Mouse (Mus musculus): ENCODE data around the gene Sorbs1. TPM values are rescaled to one million over a fixed set of nuclear protein-coding genes. Genes with fewer than 3 reads are reported as not detected.
"Not testable (repeated sequence)": the region's sequence is repeated elsewhere in the genome, so short reads cannot be mapped to it uniquely, and the experiment has no call there.

Sorbs1 gene
- 100 to 1,000 TPM; 355 to 547 TPM for total RNA-seq (2021)

DNA sequence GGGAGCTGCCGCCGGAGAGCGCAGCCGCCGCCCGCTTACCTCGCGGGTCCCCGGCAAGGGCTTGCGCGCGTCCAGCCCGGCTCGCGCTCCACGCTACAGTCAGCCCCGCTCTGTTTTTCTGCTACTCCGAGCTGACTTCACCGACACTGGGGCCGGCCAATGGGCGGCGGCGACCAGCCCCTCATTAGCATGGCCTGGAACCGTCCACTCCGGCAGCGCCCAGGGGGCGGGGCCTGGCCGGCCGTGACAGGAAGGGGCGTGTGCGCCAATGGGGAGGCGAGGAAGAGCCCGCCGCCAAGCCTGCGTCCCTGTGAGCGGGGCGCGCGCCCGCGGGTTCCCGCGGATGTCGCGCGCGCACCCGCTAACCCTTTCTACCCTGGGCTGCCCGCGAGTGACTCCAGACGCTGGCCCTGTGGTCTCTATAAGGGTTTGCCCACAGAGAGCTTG lies at the start of gene Sorbs1:
TSS of gene Sorbs1 (minus strand) at position 148 of the 447 bp plus-strand sequence.
- intact Hi-C loops (cut with DNase I): loop anchor here (2.0 to 5.0 kb wide), 3 partner anchors 19 to 101 kb away; no protein-coding TSS in a partner anchor
- DNase-seq: peak; percentile 97

DNA sequence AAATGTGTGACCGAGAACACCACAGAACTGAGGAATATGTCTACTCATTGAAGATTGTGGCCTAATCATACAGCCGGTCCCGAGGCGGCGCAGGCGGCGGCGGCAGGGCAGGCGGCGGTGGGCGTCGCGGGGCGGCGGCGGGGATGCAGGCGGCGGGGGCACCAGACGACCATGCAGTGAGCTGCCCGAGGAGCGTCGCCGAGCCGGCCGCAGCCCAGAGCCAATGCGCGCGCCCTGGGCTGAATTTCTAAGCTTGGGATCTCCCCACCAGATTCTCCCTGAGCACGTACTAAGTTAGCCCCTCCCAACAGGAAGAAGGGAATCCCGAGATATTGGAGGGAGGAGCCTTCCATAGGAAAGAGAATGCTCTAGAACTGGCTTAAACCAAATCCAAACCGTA lies 47.9 kb upstream of the Sorbs1 start:
- intact Hi-C loops (cut with DNase I); DNase-seq: not testable (repeated sequence)

DNA sequence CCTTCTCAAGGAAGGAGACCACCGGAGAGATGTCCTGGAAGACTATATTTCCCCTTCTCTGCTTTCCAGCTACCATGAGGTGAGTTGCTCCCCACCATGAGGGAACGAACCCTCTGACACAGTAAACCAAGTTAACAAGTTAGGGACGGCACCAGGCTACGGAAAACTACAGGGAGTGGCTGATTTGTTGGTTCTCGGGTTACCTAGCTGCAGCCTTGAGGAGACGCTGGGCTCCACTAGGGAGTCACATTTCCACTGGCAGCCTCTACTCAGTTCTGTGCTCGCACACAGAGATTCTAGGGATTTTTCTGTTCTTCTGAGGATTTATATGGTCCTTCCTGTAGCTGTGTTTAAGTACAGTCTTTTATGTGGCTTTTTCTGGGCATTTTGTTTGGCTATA lies 42.5 kb upstream of the Sorbs1 start:
- intact Hi-C loops (cut with DNase I): no loop called here
- DNase-seq: no peak

DNA sequence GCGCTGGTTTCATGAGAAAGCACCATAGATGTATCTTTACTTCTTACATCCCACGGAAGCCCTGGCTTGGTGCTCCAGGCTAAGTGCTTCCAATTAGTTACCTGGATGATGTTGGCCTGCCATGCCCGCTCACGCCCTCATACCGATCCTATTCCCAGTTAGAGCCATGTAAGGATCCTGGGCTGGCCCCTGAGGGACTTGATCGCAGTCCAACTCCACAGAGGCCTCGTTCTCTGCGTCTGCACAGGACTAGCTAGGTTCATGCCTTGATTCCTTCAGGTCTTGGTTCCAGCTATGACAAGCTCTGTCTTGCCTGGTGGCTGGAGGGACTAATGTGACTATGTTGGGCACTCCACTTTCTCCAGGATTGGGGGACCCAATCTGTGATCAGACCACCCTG lies 41.6 kb upstream of the Sorbs1 start:
- no peak for DNase-seq
- intact Hi-C loops (cut with DNase I): no loop called here

DNA sequence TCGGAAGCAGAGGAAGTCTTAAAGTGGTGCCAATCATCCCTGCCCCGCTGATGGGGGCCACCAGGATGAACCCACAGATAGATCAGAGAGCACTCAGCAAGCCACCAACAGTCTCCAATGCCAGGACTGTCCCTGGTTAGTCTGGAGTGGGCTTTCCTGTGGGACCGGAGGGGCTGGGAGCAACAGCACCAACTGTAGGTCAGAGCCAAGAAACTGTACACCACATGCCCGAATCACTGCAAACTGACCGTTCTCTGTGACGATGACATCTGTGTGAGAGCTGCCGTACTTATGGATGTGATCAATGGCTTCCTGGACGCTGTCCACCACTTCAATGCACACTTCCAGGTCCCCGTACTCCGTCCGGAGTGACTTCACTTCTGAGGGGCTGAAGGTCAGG lies 40.8 kb upstream of the Sorbs1 start:
- no peak for DNase-seq
- intact Hi-C loops (cut with DNase I): no loop called here

DNA sequence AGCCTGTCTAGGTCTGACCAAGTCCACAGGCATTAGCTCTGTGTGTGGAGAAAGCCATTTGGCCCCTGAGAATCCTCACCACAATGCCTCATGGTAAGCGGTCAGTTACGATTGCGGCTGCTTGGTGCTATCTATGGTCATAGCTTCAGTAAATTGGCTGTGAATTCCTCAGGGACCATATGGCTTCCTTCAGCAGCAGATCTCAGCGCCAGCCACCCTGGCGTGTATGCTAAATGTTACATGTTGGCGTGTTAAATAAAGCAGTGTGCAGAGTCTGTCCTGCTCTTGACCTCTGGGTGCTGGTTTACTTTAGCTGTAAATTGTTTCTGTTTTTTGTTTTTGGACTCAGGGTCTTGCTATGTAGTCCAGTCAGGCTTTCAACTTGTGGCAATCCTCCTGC lies 40.3 kb upstream of the Sorbs1 start:
- intact Hi-C loops (cut with DNase I): no loop called here
- no peak for DNase-seq

DNA sequence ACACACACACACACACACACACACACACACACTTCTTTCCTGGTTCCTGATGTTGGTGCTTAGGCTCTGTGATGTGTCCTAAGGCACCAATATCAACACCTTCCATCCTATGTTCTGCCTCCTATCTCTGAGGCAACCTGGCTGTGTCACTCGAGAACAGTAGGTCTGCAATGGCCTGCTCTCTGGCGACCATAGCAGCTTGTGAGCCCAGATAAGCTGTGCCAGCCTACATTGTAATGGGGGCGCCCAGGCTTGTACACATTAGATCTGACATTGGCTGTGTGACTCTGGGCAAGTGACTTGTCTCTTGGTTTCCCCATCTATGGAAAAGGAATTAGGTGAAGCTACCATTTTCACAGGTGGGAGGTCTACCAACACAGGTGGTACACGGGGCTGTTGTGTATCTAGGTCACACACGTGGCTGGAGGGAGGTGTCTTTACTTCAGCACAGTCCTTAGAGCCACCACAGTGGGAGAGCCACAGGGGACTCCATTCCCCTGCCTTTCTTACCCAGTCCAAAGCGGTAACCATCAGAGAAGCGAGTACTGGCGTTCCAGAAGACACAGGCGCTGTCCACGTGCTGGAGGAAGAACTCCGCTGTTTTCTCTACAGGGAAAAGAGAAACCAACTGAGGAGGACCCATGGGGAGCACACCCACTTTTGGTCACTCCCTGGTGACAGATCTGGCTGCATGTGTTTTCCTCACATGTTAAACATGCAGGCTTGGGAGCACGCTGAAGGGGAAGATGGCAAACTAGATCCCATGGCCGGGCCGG lies 39.6 kb upstream of the Sorbs1 start:
- DNase-seq: no peak
- intact Hi-C loops (cut with DNase I): no loop called here

DNA sequence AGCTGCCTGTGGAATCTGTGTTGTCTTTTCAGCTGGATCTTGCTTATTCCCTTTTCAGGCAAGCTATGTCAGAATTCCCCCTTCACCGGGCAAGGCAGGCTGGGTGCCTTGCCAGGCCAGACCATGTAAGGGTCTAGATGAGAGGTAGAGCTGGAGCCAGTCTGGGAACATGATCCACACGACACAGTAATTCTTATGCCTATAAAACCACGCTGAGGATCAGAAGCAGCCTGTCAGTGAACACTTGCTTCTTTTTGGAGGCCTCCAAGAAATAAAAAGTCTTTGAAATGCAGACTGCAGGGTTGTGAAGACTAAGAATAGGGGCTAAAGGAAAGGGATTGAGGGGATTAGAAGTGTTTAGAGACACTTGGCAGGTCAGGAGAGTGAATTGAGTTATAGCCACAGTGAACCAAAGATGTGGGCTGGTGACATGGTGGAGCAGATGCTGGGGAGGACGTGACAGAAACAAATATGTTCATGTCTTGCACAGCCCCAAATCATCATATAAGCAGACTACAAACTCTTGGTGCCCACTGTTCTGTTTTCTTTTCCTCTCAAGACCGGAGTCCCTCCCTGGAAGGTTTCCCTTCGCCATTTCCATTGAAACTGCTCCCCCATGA lies 36.0 kb upstream of the Sorbs1 start:
- peak in 1 of 2 experiments; percentile 36 for DNase-seq

DNA sequence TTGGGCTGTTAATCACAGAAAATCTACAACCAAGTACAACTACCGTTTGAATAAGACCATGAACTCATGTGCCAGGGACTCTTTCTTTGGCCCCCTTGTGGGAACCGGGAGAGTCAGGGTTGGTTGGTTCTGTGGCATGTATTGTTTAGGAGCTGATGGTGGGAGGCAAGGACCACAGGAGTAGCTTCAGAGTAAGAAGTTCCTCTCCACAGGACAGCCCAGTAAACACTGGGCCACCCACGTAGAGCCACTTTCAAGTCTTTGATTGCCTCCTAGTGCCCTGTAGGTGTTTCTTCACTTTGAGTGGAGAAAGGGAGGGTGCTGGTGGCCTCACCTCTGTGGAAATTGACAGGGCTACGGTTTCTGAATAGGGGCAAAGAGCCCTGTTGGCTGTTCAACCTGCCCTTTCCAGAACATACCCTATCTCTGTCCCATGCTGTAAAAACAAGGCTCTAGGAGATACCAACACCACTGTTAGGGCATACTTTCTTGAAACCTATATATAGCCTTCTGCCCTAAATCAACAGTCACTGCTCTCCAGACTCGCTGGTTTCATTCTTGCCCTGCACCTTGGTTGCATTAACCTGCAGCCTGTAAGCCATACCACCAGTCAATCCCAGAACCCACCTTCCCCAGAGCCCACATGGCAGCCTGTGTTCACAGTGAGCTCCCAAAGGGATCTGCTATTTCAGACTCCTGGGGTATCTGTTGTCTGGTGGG lies 35.4 kb upstream of the Sorbs1 start:
- intact Hi-C loops (cut with DNase I): no loop called here

More for the DNA sequence above, 36.0 kb upstream of the Sorbs1 start:
- intact Hi-C loops (cut with DNase I): no loop called here

DNA sequence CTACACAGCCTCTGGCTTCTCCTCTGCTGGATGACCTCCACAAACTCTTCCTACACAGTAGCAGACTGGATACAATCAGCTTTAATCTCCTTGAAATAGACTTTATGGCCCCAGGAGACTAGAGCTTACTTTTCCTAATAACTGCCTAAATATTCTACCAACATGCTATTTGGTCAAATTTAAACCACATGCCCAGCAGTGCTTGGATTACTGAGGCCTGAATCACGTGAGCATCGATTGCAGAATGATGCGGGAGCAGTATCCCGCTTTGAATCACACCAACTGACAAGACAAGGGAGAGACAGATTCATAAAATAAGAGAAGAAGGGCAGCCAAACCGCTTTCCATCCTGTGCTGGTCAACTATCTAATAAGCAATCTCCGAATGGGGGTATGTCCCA lies 34.8 kb upstream of the Sorbs1 start:
- intact Hi-C loops (cut with DNase I): no loop called here
- no peak for DNase-seq

More for the DNA sequence above, 35.4 kb upstream of the Sorbs1 start:
- DNase-seq: no peak

DNA sequence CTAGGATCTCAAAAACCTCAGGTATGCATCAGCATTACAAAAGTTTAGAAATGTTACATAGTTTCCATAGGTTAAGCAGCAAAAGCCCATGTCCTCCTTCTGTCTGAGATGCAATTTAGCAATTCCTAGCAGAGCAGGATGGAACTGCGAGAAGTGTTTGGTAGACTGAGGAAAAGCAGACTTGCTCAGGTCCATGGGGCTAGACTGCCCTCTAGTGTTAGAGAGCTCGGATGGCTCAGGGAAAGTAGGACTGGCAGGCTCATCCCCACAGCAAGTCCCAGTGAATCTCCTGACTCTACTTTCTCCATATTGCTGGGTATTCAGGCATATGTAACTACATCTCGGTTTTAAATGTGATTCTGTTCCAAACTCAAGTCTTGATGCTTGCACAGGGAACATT lies 31.3 kb upstream of the Sorbs1 start:
- DNase-seq: peak; percentile 72 to 81
- intact Hi-C loops (cut with DNase I): loop anchor here (1.0 kb wide), 2 partner anchors 154 to 202 kb away; no protein-coding TSS in a partner anchor

DNA sequence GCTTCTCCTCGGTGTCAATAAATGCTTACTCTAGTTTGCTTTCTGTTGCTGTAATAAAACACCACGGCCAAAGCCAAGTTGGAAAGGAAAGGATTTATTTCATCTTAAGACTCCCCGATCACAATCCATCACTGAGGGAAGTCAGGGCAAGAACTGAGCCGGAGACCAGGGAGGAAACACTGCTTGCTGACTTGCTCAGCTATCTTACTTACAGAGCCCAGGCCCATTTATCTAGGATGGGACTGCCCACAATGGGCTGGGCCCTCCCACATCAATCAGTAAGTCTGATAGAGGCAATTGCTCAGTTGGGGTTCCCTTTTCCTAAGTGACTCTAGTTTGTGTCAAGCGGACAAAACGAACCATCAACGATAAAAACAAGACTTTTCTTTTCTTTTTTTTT lies 29.2 kb upstream of the Sorbs1 start:
- no peak for DNase-seq
- intact Hi-C loops (cut with DNase I): no loop called here

DNA sequence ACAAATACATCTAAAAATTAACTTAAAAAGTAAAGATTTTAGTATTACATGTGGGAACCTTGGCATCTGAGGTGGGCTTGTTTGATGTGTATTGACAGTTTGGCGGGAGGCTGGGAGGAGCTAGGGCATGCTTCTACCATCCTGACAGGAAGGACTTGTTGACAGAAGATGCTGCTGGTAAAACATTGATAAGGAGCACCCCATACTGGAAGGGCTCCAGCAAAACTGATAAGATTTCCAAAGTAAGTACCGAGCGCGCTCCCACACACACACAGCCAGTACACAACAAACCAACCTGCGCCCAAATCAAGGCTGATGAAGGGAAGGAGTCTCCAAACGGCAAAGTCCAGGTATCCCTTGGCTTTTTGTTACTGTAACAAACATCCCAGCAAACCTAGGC lies 22.9 kb upstream of the Sorbs1 start:
- intact Hi-C loops (cut with DNase I): no loop called here
- DNase-seq: no peak

DNA sequence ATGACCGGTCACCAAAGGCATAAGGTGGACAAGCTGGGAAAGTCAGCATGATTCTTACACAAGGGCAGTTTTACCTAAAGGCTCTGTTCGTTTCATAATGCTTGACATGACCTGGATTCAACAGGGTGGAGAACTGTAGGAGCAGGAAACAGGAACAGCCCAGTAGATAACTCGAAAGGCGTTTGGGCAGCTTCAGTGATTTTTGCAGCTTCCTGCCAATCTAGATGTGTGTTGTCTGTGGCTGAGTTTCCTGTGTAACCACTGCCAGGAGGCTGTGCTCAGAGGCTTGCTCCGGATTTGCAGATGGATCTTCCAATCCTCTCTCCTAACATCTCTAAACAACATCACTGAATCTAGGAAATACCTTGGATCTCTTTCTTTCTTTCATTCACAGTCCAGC lies 18.9 kb upstream of the Sorbs1 start:
- intact Hi-C loops (cut with DNase I): no loop called here
- DNase-seq: peak; percentile 17

DNA sequence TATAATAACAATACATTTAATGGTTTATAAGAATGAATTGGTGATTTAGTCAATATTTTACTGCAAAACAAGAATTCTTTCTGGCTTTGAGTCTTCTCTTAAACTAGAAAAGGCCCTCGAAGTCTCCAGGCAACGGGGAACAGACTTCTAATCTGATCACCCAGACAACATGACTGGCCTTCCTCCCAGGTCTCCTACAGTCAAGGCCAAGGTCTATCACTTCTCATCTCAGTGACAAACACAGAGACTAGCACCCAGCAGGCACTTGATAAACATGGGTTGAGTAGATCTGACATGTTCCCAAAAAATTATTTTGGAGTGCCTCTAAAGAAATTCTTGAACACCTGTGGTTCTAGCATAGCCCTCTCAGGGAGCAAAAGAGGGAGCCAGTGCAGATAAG lies 16.7 kb upstream of the Sorbs1 start:
- intact Hi-C loops (cut with DNase I): no loop called here
- no peak for DNase-seq

DNA sequence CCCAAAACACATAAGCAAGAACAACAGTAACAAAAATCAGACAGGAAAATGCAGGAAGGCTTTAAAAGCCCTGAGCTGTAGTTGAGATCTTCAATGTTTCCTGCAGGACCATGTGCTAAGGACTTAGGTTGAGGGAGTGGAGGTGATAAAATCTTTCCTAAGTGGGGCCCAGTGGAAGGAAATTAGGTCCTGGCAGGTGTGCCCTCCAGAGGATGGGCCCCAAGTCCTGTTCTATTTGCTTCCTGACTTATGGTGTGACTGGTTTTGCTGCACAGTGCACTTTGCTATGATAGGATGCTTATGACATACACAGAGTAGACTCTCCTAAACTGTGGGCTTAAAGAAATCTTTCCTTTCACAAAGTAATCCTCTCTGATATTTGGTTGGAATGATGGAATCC lies 14.7 kb upstream of the Sorbs1 start:
- intact Hi-C loops (cut with DNase I): no loop called here
- DNase-seq: no peak

DNA sequence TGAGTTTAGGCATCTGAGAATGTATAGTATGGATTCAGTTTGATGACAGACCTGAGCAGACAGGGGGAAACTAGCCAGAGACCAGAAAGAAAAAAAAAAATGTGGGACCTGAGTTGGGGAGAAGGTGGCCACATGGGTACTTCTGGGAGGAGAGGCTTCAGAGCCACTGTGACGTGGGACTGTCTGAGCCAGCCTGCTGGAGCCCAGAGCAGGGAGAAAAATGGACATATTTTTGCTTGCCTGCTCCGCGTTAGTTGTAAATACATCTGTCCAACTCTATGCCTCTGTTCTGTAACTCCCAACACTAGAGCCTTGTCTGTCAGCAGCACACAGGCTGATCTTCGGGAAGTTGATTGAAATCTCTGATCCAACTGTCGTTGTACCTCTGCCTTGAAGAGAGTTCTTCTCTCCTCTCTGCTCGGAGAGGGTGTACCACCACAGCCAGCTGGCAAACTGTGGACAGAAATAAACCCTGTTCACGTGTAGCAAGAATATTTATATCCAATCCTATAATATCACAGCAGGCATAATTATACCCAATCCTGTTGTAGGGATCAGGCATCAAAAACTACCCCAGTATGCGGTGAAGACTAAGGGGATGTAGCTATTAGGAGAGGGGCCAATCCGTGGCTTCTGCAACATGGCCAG lies 12.9 kb upstream of the Sorbs1 start:
- intact Hi-C loops (cut with DNase I): no loop called here
- no peak for DNase-seq

DNA sequence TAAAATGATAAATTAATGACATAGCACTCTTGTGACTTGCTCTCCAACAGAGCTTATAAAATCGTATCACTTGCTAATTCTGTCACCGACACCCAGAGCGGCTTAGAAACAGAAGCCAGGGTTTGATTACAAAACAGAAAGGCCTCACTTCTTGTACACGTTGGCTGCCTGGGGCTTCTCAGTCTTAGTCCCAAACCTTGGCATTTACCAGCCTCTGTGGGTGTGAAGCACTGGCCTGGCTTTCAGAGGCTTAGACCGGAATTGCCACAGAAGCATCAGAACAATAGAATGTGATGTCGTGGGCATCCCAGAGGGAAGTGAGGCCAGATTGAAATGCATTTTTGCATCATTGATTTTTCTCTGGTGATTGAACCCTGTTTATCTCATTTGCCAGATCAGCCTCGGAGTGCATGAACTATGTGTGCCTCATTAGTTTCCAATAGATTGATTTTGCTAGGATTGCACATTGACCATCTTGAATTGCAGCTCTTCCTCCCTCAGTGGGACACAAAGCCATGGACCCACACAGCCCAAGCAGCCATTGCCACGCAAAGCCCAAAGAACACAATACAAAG lies 9.9 kb upstream of the Sorbs1 start:
- DNase-seq: no peak
- intact Hi-C loops (cut with DNase I): no loop called here

DNA sequence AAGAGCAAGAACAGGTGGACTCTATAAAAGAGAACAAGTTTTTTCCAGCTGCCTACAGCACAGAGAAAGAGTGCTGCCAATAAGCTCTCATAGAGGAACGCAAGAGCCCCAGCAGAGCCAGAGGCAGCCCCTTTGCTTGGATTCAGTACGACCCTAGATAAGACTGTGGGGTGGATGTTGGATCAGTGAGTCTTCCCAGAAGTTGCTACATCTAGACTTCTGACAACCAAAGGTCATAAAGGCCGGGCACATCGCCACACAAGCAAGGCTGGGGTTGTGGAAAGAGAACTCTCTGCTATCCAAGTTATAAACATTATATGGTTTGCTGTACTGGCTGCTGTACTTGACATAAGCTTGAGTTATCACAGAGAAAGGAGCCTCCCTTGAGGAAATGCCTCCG lies 6.8 kb upstream of the Sorbs1 start:
- DNase-seq: no peak
- intact Hi-C loops (cut with DNase I): no loop called here

DNA sequence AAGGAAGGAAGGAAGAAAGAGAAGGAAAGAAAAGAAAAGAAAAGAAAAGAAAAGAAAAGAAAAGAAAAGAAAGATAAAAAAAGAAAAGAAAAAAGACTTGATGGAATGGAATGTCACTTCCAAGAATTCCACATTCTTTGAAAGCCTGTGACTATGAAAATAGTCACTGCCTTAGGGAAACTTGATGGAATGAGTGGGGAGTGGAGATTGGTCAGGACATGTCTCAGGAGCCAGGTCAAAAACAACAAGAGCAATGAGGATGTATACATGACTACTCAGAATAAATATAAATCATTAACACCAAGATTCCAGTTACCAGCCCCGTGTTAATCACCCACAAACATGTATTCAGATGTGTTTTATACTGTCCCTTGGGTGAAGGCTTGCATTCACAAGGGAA lies 5.1 kb upstream of the Sorbs1 start:
- no peak for DNase-seq
- intact Hi-C loops (cut with DNase I): no loop called here

DNA sequence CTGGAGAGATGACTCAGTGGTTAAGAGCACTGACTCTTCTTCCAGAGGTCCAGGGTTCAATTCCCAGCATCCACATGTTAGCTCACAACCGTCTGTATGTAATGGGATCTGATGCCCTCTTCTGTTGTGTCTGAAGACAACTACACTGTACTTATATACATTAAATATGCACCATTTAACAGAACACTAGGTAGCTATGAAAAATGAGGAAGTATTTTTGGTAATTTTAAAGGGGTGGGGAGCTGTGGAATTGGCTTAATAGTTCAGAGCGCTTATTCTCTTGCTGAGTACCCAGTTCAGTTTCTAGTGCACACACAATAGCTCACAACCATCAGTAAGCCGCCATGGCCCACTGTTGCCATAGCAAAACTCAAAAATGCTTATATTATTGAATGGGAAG lies 2.0 kb upstream of the Sorbs1 start:
- no peak for DNase-seq
- intact Hi-C loops (cut with DNase I): no loop called here
